ENCODE assay signal across 8 mouse cellular contexts in the genomic region with DNA sequence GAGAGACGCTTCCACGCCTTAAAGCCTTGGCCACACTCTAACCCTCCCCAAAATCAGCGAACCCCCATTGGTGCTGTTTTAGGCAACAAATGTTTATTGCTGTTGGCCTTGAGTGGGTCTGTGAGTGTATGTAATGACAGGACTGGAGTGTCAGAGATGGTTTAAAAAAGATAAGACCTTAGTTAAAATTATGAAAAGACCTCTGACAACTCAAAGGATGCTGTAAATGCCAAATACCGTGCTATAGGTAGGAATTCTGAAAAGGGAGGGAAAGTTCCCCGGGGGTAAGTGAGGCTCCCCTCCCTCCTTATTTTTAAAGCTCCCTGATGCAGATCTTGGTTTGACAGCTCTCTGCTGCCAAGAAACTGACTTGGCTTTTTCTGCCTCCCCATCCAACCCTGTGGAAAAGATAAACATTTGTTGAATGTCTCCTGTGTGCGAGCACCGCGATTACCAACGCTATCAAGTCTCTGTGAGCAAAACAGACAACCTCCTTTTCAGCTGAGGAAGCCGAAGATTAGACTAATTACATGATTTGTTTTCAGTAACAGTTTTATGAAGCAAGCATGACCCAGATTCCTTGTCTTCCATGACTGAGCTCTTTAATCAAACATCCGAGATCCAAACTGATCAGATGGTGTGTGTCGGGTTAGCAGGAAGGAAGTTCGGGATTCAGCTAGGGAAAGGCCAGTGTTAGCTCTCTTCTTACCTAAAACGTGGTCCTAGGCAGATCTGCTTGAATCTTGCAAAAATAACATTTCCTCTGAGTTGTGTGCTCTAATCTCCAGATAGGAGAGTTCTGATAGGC. TPM values are rescaled to one million over a fixed set of nuclear protein-coding genes. Genes with fewer than 3 reads are reported as not detected.
A peak's percentile ranks its signal among the peaks of the same experiment; 100 is the strongest.
DNase-seq lines count a peak whose midpoint lies in the region; ATAC-seq and TF ChIP-seq lines count a peak whose summit lies in the region.

No protein-coding gene starts in this region.

- H3K27me3 ChIP-seq in kidney, postnatal 0 days (ENCODE audit: insufficient read depth, low read length) = no peaks in the 10 kb centered on the region
- H3K27me3 ChIP-seq in hindbrain, embryonic 15.5 days = no peaks in the 10 kb centered on the region
- no peaks in the 10 kb centered on the region for H3K27me3 ChIP-seq in midbrain, embryonic 13.5 days

- no peak for ATAC-seq in kidney, postnatal 0 days (replicated peaks; ENCODE audit: low FRiP score, low read depth)
- peak; percentile 52 for ATAC-seq in hindbrain, embryonic 15.5 days (ENCODE audit: low FRiP score, low read depth)
- peak; percentile 35 for ATAC-seq in midbrain, embryonic 13.5 days

- peaks cover 3% of the 10 kb centered on the region; the same call in 1 of the 2 replicates for H3K4me1 ChIP-seq in kidney, postnatal 0 days (replicated peaks; ENCODE audit: insufficient read depth, low read length)
- H3K4me1 ChIP-seq in brown adipose tissue, adult 24 weeks (ENCODE audit: control insufficient read depth, insufficient read depth, insufficient read length, low read length) = no peaks in the 10 kb centered on the region
- H3K4me1 ChIP-seq in hindbrain, embryonic 15.5 days (replicated peaks) = peaks cover 21% of the 10 kb centered on the region
- peaks cover 20% of the 10 kb centered on the region for H3K4me1 ChIP-seq in midbrain, embryonic 13.5 days (replicated peaks)

- H3K4me2 ChIP-seq in kidney, postnatal 0 days (ENCODE audit: low read length) = peak overlapping the region; percentile 86
- H3K4me2 ChIP-seq in hindbrain, embryonic 15.5 days = peak overlapping the region; percentile 82
- peak overlapping the region; percentile 53 for H3K4me2 ChIP-seq in midbrain, embryonic 13.5 days (replicated peaks)

- WGBS in kidney, postnatal 0 days = 2% methylated on average over 14 of the region's 14 CpGs
- 5% methylated on average over 14 of the region's 14 CpGs for WGBS in hindbrain, embryonic 15.5 days
- WGBS in midbrain, embryonic 13.5 days = 8% methylated on average over 14 of the region's 14 CpGs

- DNase-seq in kidney, postnatal 0 days (ENCODE audit: low spot score) = no peak
- no peak for DNase-seq in kidney, postnatal 25 days
- DNase-seq in layer of hippocampus, postnatal 14 days (ENCODE audit: low spot score in 2 of 2) = no peak
- no peak for DNase-seq in spleen, adult 12 weeks (ENCODE audit: low spot score)
- DNase-seq in urinary bladder, postnatal 14 days (ENCODE audit: low spot score) = no peak

- H3K36me3 ChIP-seq in kidney, postnatal 0 days (ENCODE audit: insufficient read depth, low read length) = no peaks in the 10 kb centered on the region
- peaks cover 8% of the 10 kb centered on the region; the same call in 1 of the 2 replicates for H3K36me3 ChIP-seq in hindbrain, embryonic 15.5 days
- peaks cover 10% of the 10 kb centered on the region for H3K36me3 ChIP-seq in midbrain, embryonic 13.5 days

- no peaks in the 10 kb centered on the region for H3K9me3 ChIP-seq in kidney, postnatal 0 days (replicated peaks; ENCODE audit: low read length)
- no peaks in the 10 kb centered on the region for H3K9me3 ChIP-seq in hindbrain, embryonic 15.5 days
- no peaks in the 10 kb centered on the region for H3K9me3 ChIP-seq in midbrain, embryonic 13.5 days

- H3K27ac ChIP-seq in kidney, postnatal 0 days = peak overlapping the region; percentile 93
- H3K27ac ChIP-seq in brown adipose tissue, adult 24 weeks (replicated peaks; ENCODE audit: low read depth, low read length) = peak overlapping the region; percentile 60
- H3K27ac ChIP-seq in hindbrain, embryonic 15.5 days (replicated peaks) = peak overlapping the region; percentile 90
- H3K27ac ChIP-seq in midbrain, embryonic 13.5 days = peak overlapping the region; percentile 94

- no peak for TF ChIP-seq CTCF in kidney, postnatal 0 days (IDR thresholded peaks at IDR 0.05; ENCODE audit: low read depth)

- peak overlapping the region; percentile 89 for H3K9ac ChIP-seq in kidney, postnatal 0 days (ENCODE audit: low read depth, low read length)
- peak overlapping the region; percentile 94 for H3K9ac ChIP-seq in hindbrain, embryonic 15.5 days
- H3K9ac ChIP-seq in midbrain, embryonic 13.5 days (replicated peaks) = peak overlapping the region; percentile 93

- peak overlapping the region; percentile 88 for H3K4me3 ChIP-seq in kidney, postnatal 0 days (replicated peaks; ENCODE audit: low read depth, low read length)
- H3K4me3 ChIP-seq in brown adipose tissue, adult 24 weeks (ENCODE audit: insufficient read depth, low read depth, low read length) = peak overlapping the region; percentile 80
- H3K4me3 ChIP-seq in hindbrain, embryonic 15.5 days = peak overlapping the region; percentile 72
- H3K4me3 ChIP-seq in midbrain, embryonic 13.5 days (replicated peaks) = peak overlapping the region; percentile 91

RNA-seq across cellular contexts. Expression of gene Rufy3, which starts 1.4 kb away (rescaled TPM):
- 17.9 and 18.8 TPM in 2 replicates for polyA plus RNA-seq in kidney, postnatal 0 days (2015; fragmentation: Nextera tagmentation; extraction: Ambion mirVana)
- 5.1 and 5.3 TPM in 2 replicates for polyA plus RNA-seq in brown adipose tissue, adult 24 weeks (2012; ENCODE audit: insufficient read depth, insufficient read length, missing spikeins)
- 259 and 269 TPM in 2 replicates for polyA plus RNA-seq in hindbrain, embryonic 15.5 days (2015; fragmentation: Nextera tagmentation; extraction: Ambion mirVana)
- 304 and 317 TPM in 2 replicates for polyA plus RNA-seq in midbrain, embryonic 13.5 days (2015; fragmentation: Nextera tagmentation; extraction: Ambion mirVana)
- total RNA-seq in layer of hippocampus, postnatal 14 days (2021) = 100 to 1,000 TPM; 160 to 165 TPM

RNA-seq across cellular contexts. Expression of gene Utp3, which starts 12.0 kb away (rescaled TPM):
- polyA plus RNA-seq in kidney, postnatal 0 days (2015; fragmentation: Nextera tagmentation; extraction: Ambion mirVana) = 53.4 and 58.9 TPM in 2 replicates
- polyA plus RNA-seq in brown adipose tissue, adult 24 weeks (2012; ENCODE audit: insufficient read depth, insufficient read length, missing spikeins) = 20.9 and 26.2 TPM in 2 replicates
- 43.8 and 44.6 TPM in 2 replicates for polyA plus RNA-seq in hindbrain, embryonic 15.5 days (2015; fragmentation: Nextera tagmentation; extraction: Ambion mirVana)
- polyA plus RNA-seq in midbrain, embryonic 13.5 days (2015; fragmentation: Nextera tagmentation; extraction: Ambion mirVana) = 56.0 and 59.3 TPM in 2 replicates
- total RNA-seq in layer of hippocampus, postnatal 14 days (2021) = 10 to 100 TPM; 25.5 to 26.3 TPM

RNA-seq across cellular contexts. Expression of gene Jchain, which starts 38.5 kb away (rescaled TPM):
- 0.13 and 0.19 TPM in 2 replicates for polyA plus RNA-seq in kidney, postnatal 0 days (2015; fragmentation: Nextera tagmentation; extraction: Ambion mirVana)
- polyA plus RNA-seq in brown adipose tissue, adult 24 weeks (2012; ENCODE audit: insufficient read depth, insufficient read length, missing spikeins) = 1.1 and 1.7 TPM in 2 replicates
- polyA plus RNA-seq in hindbrain, embryonic 15.5 days (2015; fragmentation: Nextera tagmentation; extraction: Ambion mirVana) = 0.29 and 0.30 TPM in 2 replicates
- polyA plus RNA-seq in midbrain, embryonic 13.5 days (2015; fragmentation: Nextera tagmentation; extraction: Ambion mirVana) = 0.19 and 0.24 TPM in 2 replicates
- under 1 TPM in 1 of 2 experiments, not detected in 1; 0.55 TPM for total RNA-seq in layer of hippocampus, postnatal 14 days (2021)

Comparison
In these comparisons a context has a peak if more than half of its experiments do, and no peak if none do; other contexts are left out.
1. RNA of gene Rufy3, which starts 1.4 kb away (polyA plus RNA-seq): 304 to 317 TPM in midbrain, embryonic 13.5 days and 259 to 269 TPM in hindbrain, embryonic 15.5 days; 17.9 to 18.8 TPM in kidney, postnatal 0 days and 5.1 to 5.3 TPM in brown adipose tissue, adult 24 weeks; every median in the first group is over 10 times any median in the second.
2. Peak in every context shown above with its lines, with median percentiles within 50 percentile points of each other: H3K27ac ChIP-seq, H3K4me2 ChIP-seq, H3K4me3 ChIP-seq and H3K9ac ChIP-seq.